Mouse (Mus musculus): ENCODE measurements around the gene Hba-x. TPM values are rescaled to one million over a fixed set of nuclear protein-coding genes. Genes with fewer than 3 reads are reported as not detected.

Hba-x gene
- total RNA-seq, 2 experiments from 2014 or later: not detected

- intact Hi-C loops (cut with DNase I): no loop called here
- DNase-seq: no peak
Measured at GRCm38 (mm10) chr11:32316009-32316408, 39.8 kb downstream of the Hba-x start.

- no peak for DNase-seq
- intact Hi-C loops (cut with DNase I): loop anchor here (10.0 kb wide), 1 partner anchor 106 kb away; no protein-coding TSS in a partner anchor
Measured at GRCm38 (mm10) chr11:32320507-32321195, 44.5 kb downstream of the Hba-x start.

- DNase-seq: peak; percentile 83
- intact Hi-C loops (cut with DNase I): loop anchor here (10.0 kb wide), 1 partner anchor 106 kb away; no protein-coding TSS in a partner anchor
Measured at GRCm38 (mm10) chr11:32321196-32321565, 45.0 kb downstream of the Hba-x start.

- peak; percentile 92 for DNase-seq
- intact Hi-C loops (cut with DNase I): loop anchor here (10.0 kb wide), 1 partner anchor 110 kb away; no protein-coding TSS in a partner anchor
Measured at GRCm38 (mm10) chr11:32324609-32325008, 48.4 kb downstream of the Hba-x start.

Other genes with a start within 250 kb of the Hba-x start
- gene Il9r, start 76.1 kb upstream of the Hba-x start, total RNA-seq (2021): not detected
- 10 to 100 TPM; 20.3 to 21.6 TPM for gene Snrnp25, start 71.0 kb upstream of the Hba-x start, total RNA-seq (2021)
- gene Rhbdf1, start 54.1 kb upstream of the Hba-x start, total RNA-seq (2021): 10 to 100 TPM; 17.9 to 19.8 TPM
- gene Mpg, start 49.9 kb upstream of the Hba-x start, total RNA-seq (2021): 10 to 100 TPM; 21.5 to 22.5 TPM
- 10 to 100 TPM; 51.0 to 57.6 TPM for gene Nprl3, start 8.7 kb upstream of the Hba-x start, total RNA-seq (2021)
- 100 to 1,000 TPM in 1 of 2 experiments, 10 to 100 TPM in 1; 42.1 to 158 TPM for gene Hba-a1, start 7.1 kb downstream of the Hba-x start, total RNA-seq (2021)
- 1 to 10 TPM; 3.4 to 5.2 TPM for gene Hbq1b, start 10.6 kb downstream of the Hba-x start, total RNA-seq (2021)
- 100 to 1,000 TPM in 1 of 2 experiments, 10 to 100 TPM in 1; 33.9 to 114 TPM for gene Hba-a2, start 20.1 kb downstream of the Hba-x start, total RNA-seq (2021)
- gene Hbq1a, start 23.7 kb downstream of the Hba-x start, total RNA-seq (2021): 1 to 10 TPM; 1.9 to 3.1 TPM
- 10 to 100 TPM; 43.8 to 48.2 TPM for gene Sh3pxd2b, start 71.4 kb downstream of the Hba-x start, total RNA-seq (2021)
- gene Ubtd2, start 179.0 kb downstream of the Hba-x start, total RNA-seq (2021): 10 to 100 TPM; 65.6 to 68.6 TPM

All from left cerebral cortex, postnatal 4 days (tissue).